Mouse (Mus musculus): Measurements from ENCODE around the gene Hoxc6.

The Hoxc6 gene

GRCm38 (mm10) chr15:102997939-102998355 is at the start of gene Hoxc6:
TSS of gene Hoxc6 (plus strand) at chr15:102998257.
- no peak for DNase-seq (ENCODE audit: low spot score in 2 of 2)

- no peak for DNase-seq (ENCODE audit: low spot score in 2 of 2)
Measured at GRCm38 (mm10) chr15:102948842-102949241, 49.2 kb upstream of the Hoxc6 start.

DNA sequence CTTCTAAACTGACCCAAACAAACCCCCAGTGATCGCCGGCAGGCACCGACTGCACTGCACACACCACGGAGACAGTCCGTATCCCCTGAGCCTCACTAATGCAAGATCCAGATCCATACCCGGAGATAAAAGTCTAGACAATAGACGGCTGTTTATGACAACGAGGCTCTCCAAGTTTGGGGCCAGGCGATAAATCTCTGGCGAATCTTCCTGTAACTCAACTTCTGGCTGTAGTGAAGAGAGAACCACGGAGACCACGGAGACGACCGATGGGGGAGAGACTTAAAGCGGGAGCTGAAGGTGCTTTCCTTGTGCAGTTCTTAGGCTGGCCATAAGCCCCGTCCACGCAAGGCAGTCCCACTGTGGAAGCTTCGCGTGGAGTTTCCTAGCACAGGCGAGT is 48.4 kb upstream of the Hoxc6 start:
- DNase-seq (ENCODE audit: low spot score in 2 of 2): no peak

GRCm38 (mm10) chr15:102950877-102951276 is 47.2 kb upstream of the Hoxc6 start:
- DNase-seq (ENCODE audit: low spot score in 2 of 2): no peak

GRCm38 (mm10) chr15:102953561-102953960 is 44.5 kb upstream of the Hoxc6 start:
- DNase-seq (ENCODE audit: low spot score in 2 of 2): no peak

GRCm38 (mm10) chr15:102954192-102955006 is 43.7 kb upstream of the Hoxc6 start, which contains the start of gene Hoxc11:
TSS of gene Hoxc11 (plus strand) at chr15:102954427.
- no peak for DNase-seq (ENCODE audit: low spot score in 2 of 2)

DNA sequence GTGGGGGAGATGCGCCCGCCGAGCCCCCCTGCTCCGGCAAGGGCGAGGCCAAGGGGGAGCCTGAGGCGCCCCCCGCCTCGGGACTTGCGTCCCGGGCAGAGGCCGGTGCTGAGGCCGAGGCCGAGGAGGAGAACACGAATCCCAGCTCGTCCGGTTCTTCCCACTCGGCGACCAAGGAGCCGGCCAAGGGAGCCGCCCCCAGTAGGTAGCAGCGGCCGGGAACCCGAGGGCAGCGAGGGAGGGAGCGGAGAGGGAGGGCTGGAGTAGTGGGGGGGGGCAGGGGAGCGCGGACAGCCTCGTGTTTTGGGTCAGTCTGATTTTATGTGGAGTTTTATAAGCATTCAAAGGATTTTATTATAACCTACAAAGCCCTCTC is 43.1 kb upstream of the Hoxc6 start:
- DNase-seq (ENCODE audit: low spot score in 2 of 2): no peak

GRCm38 (mm10) chr15:102955833-102956640 is 42.0 kb upstream of the Hoxc6 start:
- no peak for DNase-seq (ENCODE audit: low spot score in 2 of 2)

- DNase-seq (ENCODE audit: low spot score in 2 of 2): no peak
Measured at GRCm38 (mm10) chr15:102956906-102957305, 41.2 kb upstream of the Hoxc6 start.

- DNase-seq (ENCODE audit: low spot score in 2 of 2): no peak
Measured at GRCm38 (mm10) chr15:102959663-102960191, 38.3 kb upstream of the Hoxc6 start.

DNA sequence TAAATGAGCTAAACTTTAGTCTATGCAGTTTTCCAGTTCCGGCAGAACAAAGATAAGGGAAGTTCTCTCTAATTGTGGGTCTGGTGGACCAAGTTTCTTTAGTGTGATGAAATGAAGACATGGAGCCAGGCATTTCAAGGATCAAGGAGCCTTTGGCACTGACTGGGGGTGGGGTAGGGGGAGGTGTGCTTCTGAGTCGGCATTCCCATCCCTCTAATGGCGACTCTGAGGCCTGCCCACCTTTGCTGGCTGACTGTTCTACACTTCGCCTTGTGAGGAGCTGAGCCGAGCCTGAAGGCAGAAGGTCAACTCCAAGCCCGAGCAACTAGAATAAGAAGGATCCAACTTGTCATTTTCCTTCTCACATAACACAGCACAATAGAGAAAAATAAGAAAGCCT is 36.3 kb upstream of the Hoxc6 start:
- no peak for DNase-seq (ENCODE audit: low spot score in 2 of 2)

DNA sequence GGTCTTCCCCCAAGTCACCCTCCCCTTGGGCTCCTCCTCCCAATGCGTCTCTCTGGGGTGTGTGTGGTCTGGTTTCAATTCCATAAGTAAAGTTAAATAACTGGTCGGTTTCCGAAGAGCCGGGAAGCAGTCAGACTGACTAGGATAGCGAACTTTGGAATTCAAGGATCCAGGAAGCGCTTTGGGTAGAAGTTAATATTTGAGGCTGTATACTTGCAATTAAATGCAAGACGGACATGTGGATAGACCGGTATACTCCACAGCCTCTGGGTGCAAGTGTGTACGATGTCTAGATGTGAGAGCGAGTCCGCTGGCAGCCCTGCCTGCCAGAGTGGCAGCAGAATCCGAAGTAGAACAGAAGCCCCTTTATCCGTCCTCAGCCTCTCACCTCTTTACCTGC is 35.6 kb upstream of the Hoxc6 start:
- DNase-seq (ENCODE audit: low spot score in 2 of 2): no peak

DNA sequence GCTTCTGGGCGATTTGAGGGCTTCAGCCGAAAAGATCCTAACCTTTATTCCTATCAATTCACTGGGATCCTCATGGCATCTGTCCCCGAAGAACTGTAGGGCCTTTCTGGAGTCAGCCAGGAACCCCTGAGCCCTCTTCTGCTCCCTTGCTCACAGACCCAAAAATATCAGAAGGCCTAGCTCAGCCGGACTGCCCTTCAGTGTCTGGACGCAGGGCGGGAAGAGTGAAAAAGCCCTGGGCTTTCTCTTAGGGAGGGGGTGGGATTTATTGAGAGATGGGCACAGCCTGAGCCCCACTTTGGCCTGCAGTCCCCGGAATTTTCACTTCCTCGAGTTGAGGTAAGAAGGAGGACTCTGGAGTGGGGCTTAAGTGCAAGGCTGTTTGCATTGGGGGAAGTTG is 34.8 kb upstream of the Hoxc6 start:
- no peak for DNase-seq (ENCODE audit: low spot score in 2 of 2)

DNA sequence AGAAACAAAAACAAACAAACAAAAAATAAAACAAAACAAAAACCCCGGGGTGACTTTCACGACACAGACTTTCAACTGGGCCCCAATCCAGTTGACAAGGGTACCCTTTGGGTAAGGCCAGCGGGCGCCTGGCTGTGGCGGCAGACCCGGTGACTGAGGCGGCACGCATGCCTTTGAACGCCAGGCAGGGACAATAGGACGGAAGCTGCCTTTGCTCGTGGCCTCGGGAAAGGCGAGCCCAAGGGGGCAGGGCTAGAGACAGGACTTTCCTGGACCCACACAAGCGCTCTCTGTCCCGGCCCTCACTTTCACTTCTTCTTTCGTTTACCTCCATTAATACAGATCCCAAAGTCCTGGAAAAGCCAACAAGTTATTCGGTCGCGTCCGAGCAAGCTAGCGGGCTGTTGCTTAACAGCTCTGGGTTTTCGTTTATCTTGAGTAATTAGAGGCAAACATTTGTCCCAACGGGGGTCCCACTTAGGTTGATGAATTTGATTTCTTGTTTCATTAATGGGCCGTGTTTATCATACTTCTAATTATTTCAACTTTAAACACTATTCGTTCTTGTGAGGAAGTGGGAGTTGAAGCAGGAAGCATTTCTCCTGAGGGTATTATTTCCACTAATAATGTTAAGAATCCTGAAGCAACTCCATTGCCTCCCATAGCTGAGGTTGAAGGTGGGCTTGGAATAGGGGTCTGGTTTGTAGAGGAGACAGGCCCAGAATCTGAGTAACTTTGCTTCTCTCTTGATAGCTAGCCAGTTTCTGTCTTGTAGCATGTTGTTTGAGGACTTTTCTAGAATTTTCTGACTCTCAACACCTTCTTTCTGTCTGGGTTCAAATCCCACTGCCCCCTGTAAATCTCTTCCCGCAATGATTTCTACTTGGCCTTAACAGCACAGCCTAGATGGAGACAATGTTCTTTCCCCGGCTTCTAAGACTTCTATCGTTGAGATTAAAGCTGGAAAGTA is 34.1 kb upstream of the Hoxc6 start:
- no peak for DNase-seq (ENCODE audit: low spot score in 2 of 2)

DNA sequence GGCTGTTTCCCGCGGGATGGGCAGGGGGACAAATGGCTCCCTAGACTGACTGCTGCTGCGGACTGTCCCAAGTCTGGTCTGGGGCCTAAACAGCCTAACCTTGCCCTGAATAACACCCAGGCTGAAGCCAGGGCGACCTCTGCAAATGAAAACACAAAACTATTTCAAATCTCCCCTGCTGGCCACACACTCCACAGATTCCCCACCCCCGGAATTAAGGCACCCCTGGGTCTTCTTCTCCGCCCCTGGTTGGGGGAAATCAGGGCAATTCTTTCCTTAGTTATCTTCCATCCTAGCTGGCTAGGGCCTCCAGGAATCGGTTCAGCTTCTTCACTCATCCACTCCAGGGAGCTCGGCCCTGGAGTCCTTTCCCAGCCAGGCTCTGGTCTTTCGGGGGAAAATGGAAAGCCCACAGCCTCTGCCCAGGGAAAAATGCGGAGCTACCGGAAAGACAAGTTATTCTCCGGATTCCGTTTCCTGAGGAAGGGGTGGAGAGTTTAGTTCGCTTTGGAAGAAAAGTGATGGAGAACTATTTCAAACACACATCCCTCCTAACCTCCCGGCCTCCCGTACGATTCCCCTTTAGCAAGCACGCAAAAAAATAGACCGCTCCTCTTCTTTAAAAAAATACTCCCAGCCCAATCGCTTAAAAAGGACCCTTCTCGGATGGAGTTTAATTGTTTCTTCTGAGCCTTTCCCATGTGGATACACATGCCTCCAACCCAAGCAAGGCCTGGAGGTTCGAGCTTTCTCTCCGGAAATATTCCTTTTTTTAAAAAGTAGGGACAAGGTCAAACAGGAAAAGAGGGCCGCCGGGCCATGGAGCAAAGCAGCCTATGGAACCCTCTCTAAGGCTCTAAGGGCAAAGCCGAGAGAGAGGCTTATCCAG is 32.8 kb upstream of the Hoxc6 start:
- DNase-seq (ENCODE audit: low spot score in 2 of 2): no peak

DNA sequence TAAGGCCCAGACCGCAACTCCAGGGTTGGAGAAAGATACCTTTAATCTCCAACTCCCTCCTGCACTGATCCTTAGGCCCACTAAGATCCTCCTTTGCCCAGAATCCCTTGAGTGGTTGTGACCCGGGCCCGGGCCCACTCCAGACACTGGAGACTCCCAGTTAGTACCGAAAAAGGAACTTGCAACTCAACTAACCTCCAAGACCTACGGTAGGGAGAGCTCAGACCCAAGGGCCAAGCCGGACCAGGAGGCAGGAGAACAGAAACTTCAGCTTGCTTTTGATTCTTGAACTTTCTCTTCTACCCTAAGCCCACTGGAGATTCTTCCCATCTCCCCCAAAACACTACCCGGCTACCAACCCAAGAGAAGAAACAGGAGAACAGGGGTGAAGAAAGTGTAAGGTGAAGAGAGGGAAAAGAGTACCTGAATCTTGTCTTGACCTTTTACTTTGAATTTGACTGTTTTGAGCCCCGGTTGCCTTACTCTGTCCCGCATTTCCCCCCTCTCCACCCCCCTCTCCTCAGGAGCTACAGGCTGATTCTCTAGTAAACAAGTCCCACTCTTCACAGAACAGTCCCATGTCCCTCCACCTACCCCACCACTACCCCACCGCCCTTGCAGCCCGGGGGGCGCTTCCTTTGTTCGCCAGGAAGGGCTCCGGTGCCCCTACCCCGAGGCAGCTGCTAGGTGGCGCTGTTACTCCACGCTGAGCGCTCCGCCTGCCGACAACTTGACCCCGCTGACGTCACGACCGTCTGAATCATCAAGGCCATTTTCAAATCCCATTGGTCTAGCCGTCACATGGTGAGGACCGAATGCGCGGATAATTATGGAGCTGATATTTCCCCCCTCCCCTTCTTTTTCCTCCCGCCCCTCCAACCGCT is 31.9 kb upstream of the Hoxc6 start:
- peak; percentile 52 to 79 for DNase-seq (ENCODE audit: low spot score in 2 of 2)

DNA sequence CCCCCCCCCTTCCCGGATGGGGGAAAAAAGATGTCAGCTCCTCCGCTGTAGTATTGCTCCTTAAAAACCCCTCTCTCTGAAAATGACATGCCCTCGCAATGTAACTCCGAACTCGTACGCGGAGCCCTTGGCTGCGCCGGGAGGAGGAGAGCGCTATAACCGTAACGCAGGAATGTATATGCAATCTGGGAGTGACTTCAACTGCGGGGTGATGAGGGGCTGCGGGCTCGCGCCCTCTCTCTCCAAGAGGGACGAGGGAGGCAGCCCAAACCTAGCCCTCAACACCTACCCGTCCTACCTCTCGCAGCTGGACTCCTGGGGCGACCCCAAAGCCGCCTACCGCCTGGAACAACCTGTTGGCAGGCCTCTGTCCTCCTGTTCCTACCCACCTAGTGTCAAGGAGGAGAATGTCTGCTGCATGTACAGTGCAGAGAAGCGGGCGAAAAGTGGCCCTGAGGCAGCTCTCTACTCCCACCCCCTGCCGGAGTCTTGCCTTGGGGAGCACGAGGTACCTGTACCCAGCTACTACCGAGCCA is 31.2 kb upstream of the Hoxc6 start, which contains the start of gene Hoxc10:
TSS of gene Hoxc10 (plus strand) at position 21 of the 536 bp plus-strand sequence.
- DNase-seq (ENCODE audit: low spot score in 2 of 2): no peak

DNA sequence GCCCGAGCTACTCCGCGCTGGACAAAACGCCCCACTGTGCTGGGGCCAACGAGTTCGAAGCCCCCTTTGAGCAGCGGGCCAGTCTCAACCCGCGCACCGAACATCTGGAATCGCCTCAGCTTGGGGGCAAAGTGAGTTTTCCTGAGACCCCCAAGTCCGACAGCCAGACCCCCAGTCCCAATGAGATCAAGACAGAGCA is 30.8 kb upstream of the Hoxc6 start, which contains the start of gene Hoxc5:
TSS of gene Hoxc5 (plus strand) at position 132 of the 199 bp plus-strand sequence.
- DNase-seq (ENCODE audit: low spot score in 2 of 2): no peak
